Mouse (Mus musculus): ENCODE results near the gene Cyfip2. TPM values are rescaled to one million over a fixed set of nuclear protein-coding genes. Genes with fewer than 3 reads are reported as not detected.

The Cyfip2 gene
- polyA plus RNA-seq, 1 experiment from 2014 or later = 8.6 TPM

Small RNA genes lying within 50 kb of the gene (microRNA-seq; reads per million reads assigned to microRNA genes)
- not detected for gene Mir7239

Other genes starting within 250 kb of the Cyfip2 start
- gene Nipal4, start 146.4 kb downstream of the Cyfip2 start, polyA plus RNA-seq (2015; fragmentation: Nextera tagmentation; extraction: Ambion mirVana) = 1.0 and 1.4 TPM in 2 replicates
- 0.06 and 0.33 TPM in 2 replicates for gene Fndc9, start 77.3 kb downstream of the Cyfip2 start, polyA plus RNA-seq (2015; fragmentation: Nextera tagmentation; extraction: Ambion mirVana)
- gene Itk, start 76.7 kb upstream of the Cyfip2 start, polyA plus RNA-seq (2015; fragmentation: Nextera tagmentation; extraction: Ambion mirVana) = 0.33 and 0.82 TPM in 2 replicates
- gene Fam71b, start 83.7 kb upstream of the Cyfip2 start, polyA plus RNA-seq (2015; fragmentation: Nextera tagmentation; extraction: Ambion mirVana) = not detected in 2 replicates
- 62.3 and 65.6 TPM in 2 replicates for gene Med7, start 124.1 kb upstream of the Cyfip2 start, polyA plus RNA-seq (2015; fragmentation: Nextera tagmentation; extraction: Ambion mirVana)
- gene Havcr2, start 142.1 kb upstream of the Cyfip2 start, polyA plus RNA-seq (2015; fragmentation: Nextera tagmentation; extraction: Ambion mirVana) = 0.09 and 0.20 TPM in 2 replicates
- not detected in 2 replicates for gene Gm12169, start 211.4 kb upstream of the Cyfip2 start, polyA plus RNA-seq (2015; fragmentation: Nextera tagmentation; extraction: Ambion mirVana)